Mouse (Mus musculus) G1E (cell line): ENCODE data around the gene Plod2. TPM values are rescaled to one million over a fixed set of nuclear protein-coding genes. Genes with fewer than 3 reads are reported as not detected.
A peak's percentile ranks its signal among the peaks of the same experiment; 100 is the strongest.

Experiments
- ATAC-seq: 2 replicates; pipeline ENCODE4 v1.8.0; 2016; ENCODE audit warnings: mild to moderate bottlenecking; ENCODE audit not compliant: insufficient number of reproducible peaks, poor library complexity, low FRiP score, severe bottlenecking; ENCODE audit errors: extremely low read depth
- DNase-seq: peaks from one replicate; pipeline ENCODE4 v3.0.0; 2012; ENCODE audit warnings: low spot score
- H3K27me3 ChIP-seq: 2 replicates; pipeline ENCODE4 v1.6.1; 2012; ENCODE audit warnings: mild to moderate bottlenecking, low read length, inconsistent platforms; ENCODE audit not compliant: insufficient read depth
- H3K36me3 ChIP-seq: replicated peaks from 2 replicates; pipeline ENCODE3; 2012; ENCODE audit warnings: mild to moderate bottlenecking, inconsistent platforms
- H3K4me1 ChIP-seq: 2 replicates; pipeline ENCODE4 v1.6.1; 2012; ENCODE audit warnings: low read depth, low read length, inconsistent platforms, mixed read lengths; ENCODE audit not compliant: insufficient read depth
- H3K4me3 ChIP-seq: 2 replicates; pipeline ENCODE4 v1.5.1; 2012; ENCODE audit warnings: low read depth, mild to moderate bottlenecking, inconsistent platforms, low read length, moderate library complexity, mixed read lengths
- H3K9me3 ChIP-seq: replicated peaks from 2 replicates; pipeline ENCODE4 v1.6.1; 2012; ENCODE audit warnings: inconsistent platforms
- CTCF ChIP-seq: IDR thresholded peaks from 2 replicates; pipeline ENCODE4 v1.5.1; 2012; ENCODE audit warnings: low read depth, low read length, inconsistent platforms, mixed read lengths
- GATA1 ChIP-seq: IDR thresholded peaks from 2 replicates; pipeline ENCODE4 v1.6.1; 2012; ENCODE audit warnings: borderline replicate concordance, low read length, inconsistent platforms, mixed read lengths
- GATA2 ChIP-seq: IDR thresholded peaks from 2 replicates; pipeline ENCODE4 v1.6.1; 2012; ENCODE audit warnings: low read depth, low read length, inconsistent platforms, borderline replicate concordance
- POLR2AphosphoS5 ChIP-seq: IDR thresholded peaks from 2 replicates; pipeline ENCODE4 v1.6.1; 2012; ENCODE audit warnings: low read depth, low read length, inconsistent platforms; ENCODE audit not compliant: insufficient replicate concordance
- TAL1 ChIP-seq: conservative IDR thresholded peaks from 2 replicates; pipeline ENCODE4 v1.6.1; 2012; ENCODE audit warnings: low read depth, low read length, inconsistent platforms, mixed read lengths
- polyA plus RNA-seq: library from polyadenylated mRNA; stranded (reverse); fragments of >175 nt; gene quantifications from 2 replicates; pipeline ENCODE4 v1.2.3, GENCODE M21; 2012
- total RNA-seq, 2 experiments: library from RNA; stranded (forward) in 1 of 2; stranded (reverse) in 1 of 2; fragments of 200-1000 nt in 1 of 2; fragments of >200 nt in 1 of 2; fragmentation: Nextera tagmentation in 1 of 2; gene quantifications; 2 replicates each; pipeline ENCODE4 v1.2.3; 2014 to 2017

The Plod2 gene
- 155 and 157 TPM in 2 replicates for total RNA-seq (2014; fragmentation: Nextera tagmentation)
- total RNA-seq (2017): 108 and 123 TPM in 2 replicates
- 4.0 and 4.9 TPM in 2 replicates for polyA plus RNA-seq

- H3K27me3 ChIP-seq: no peaks in the 10 kb centered on the region
- peaks cover 24% of the 10 kb centered on the region for H3K4me1 ChIP-seq
- peaks cover 17% of the 10 kb centered on the region for H3K36me3 ChIP-seq
- no peaks in the 10 kb centered on the region for H3K9me3 ChIP-seq
- H3K4me3 ChIP-seq: peak within 1 kb of the TSS; percentile 81
- DNase-seq (peak; percentile 73), ATAC-seq (peak; percentile 59)
- TF ChIP-seq TAL1: no peak
- TF ChIP-seq POLR2AphosphoS5: no peak
- no peak for TF ChIP-seq CTCF
- no peak for TF ChIP-seq GATA1
- TF ChIP-seq GATA2: no peak
Measured at GRCm38 (mm10) chr9:92541977-92542561, at the start of gene Plod2. TSS of gene Plod2 (plus strand) at chr9:92542223.

- DNase-seq (peak; percentile 12), ATAC-seq (peak; percentile 77)
- no peak for TF ChIP-seq POLR2AphosphoS5
- peak; percentile 33; the same call in 1 of the 2 replicates for TF ChIP-seq CTCF
- no peaks in the 10 kb centered on the region for H3K9me3 ChIP-seq
- H3K36me3 ChIP-seq: no peaks in the 10 kb centered on the region
- H3K27me3 ChIP-seq: no peaks in the 10 kb centered on the region
- no peaks in the 10 kb centered on the region for H3K4me1 ChIP-seq
- H3K4me3 ChIP-seq: no peak overlapping the region
Measured at GRCm38 (mm10) chr9:92499710-92500410, 42.2 kb upstream of the Plod2 start.

- Histone ChIP-seq H3K9me3 (no peaks in the 10 kb centered on the region), H3K4me3 (no peak overlapping the region), H3K4me1 (no peaks in the 10 kb centered on the region), H3K36me3 (no peaks in the 10 kb centered on the region), H3K27me3 (no peaks in the 10 kb centered on the region)
- ATAC-seq: no peak
- no peak for DNase-seq
- TF ChIP-seq GATA1 (no peak), CTCF (no peak), POLR2AphosphoS5 (no peak), GATA2 (no peak), TAL1 (no peak)
Measured at GRCm38 (mm10) chr9:92504256-92504655, 37.8 kb upstream of the Plod2 start.

DNA sequence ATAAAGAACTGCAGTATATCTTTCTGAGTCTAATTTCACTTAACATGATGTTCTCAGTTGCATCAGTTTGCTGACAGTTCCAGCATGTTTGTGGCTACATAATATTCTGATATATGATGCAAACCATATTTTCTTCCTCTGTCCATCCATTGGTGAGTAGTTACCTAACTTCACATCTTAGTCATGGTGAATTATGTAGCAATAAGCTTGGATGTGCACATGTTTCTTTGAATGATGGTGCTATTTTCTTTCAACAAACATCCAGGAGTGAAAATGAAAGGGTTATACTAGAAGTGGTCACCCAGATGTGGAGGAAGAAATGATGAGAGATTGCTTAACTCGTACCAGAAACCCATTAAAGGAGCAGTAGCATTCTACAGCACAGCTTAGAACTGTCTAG lies 37.1 kb upstream of the Plod2 start:
- DNase-seq (no peak), ATAC-seq (no peak)
- Histone ChIP-seq H3K4me1 (no peaks in the 10 kb centered on the region), H3K9me3 (no peaks in the 10 kb centered on the region), H3K4me3 (no peak overlapping the region), H3K27me3 (no peaks in the 10 kb centered on the region), H3K36me3 (no peaks in the 10 kb centered on the region)
- no peak for TF ChIP-seq GATA2
- no peak for TF ChIP-seq GATA1
- no peak for TF ChIP-seq CTCF
- no peak for TF ChIP-seq POLR2AphosphoS5
- TF ChIP-seq TAL1: no peak

- DNase-seq (no peak), ATAC-seq (no peak)
- no peaks in the 10 kb centered on the region for H3K4me1 ChIP-seq
- 0 out of 2 replicates have a peak, but pooled peaks cover 4% of the 10 kb centered on the region for H3K27me3 ChIP-seq
- H3K36me3 ChIP-seq: no peaks in the 10 kb centered on the region
- H3K9me3 ChIP-seq: no peaks in the 10 kb centered on the region
- TF ChIP-seq TAL1: no peak
- TF ChIP-seq GATA1: no peak
- no peak for TF ChIP-seq POLR2AphosphoS5
- H3K4me3 ChIP-seq: no peak overlapping the region
Measured at GRCm38 (mm10) chr9:92511696-92512095, 30.3 kb upstream of the Plod2 start.

GRCm38 (mm10) chr9:92517036-92517435 lies 25.0 kb upstream of the Plod2 start:
- Histone ChIP-seq H3K9me3 (no peaks in the 10 kb centered on the region), H3K4me1 (no peaks in the 10 kb centered on the region), H3K27me3 (0 out of 2 replicates have a peak, but pooled peaks cover 4% of the 10 kb centered on the region), H3K36me3 (no peaks in the 10 kb centered on the region), H3K4me3 (no peak overlapping the region)
- DNase-seq: no peak
- no peak for ATAC-seq
- no peak for TF ChIP-seq GATA1

GRCm38 (mm10) chr9:92520751-92521150 lies 21.3 kb upstream of the Plod2 start:
- Histone ChIP-seq H3K4me1 (no peaks in the 10 kb centered on the region), H3K27me3 (no peaks in the 10 kb centered on the region), H3K36me3 (no peaks in the 10 kb centered on the region), H3K9me3 (no peaks in the 10 kb centered on the region), H3K4me3 (no peak overlapping the region)
- ATAC-seq (no peak), DNase-seq (no peak)
- TF ChIP-seq GATA1 (no peak), GATA2 (no peak), TAL1 (no peak), POLR2AphosphoS5 (no peak), CTCF (no peak)
